Mouse (Mus musculus) cerebellum, adult 2 months (tissue): ENCODE data around the gene Ttbk2.

ENCODE experiments used
- CTCF ChIP-seq: fragments of 200-500 bp; IDR thresholded peaks from 2 replicates; pipeline ENCODE4 v1.5.1; 2011; ENCODE audit warnings: low read depth, mild to moderate bottlenecking, control low read depth, low read length, moderate library complexity, borderline replicate concordance; ENCODE audit not compliant: insufficient read depth
- POLR2A ChIP-seq: fragments of 200-500 bp; IDR thresholded peaks from 2 replicates; pipeline ENCODE4 v1.6.1; 2011; ENCODE audit warnings: low read length, control low read depth, borderline replicate concordance; ENCODE audit not compliant: insufficient read depth

DNA sequence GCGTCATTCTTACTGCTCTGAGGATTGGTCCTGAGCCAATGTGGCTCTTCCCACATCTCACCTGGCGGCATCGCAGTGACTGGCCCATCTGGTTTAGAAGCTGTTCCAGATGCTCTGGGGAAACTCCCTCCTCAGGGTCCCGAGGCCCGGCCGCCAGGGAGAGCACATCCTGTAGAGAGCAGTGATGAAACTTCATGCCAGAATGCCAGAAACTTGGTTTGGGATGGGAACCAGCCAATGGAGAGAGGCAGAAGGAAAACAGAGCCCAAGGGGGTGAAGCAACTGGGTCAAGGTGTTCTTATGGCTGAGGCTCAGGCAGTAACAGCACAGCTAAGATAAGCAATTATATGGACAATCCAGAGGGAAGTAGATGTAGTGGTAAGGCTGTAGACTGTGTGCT, 129.6 kb downstream of the Ttbk2 start:
- no peak for TF ChIP-seq POLR2A
- no peak for TF ChIP-seq CTCF
